Mouse (Mus musculus) embryonic facial prominence, embryonic 12.5 days (tissue): ENCODE measurements around the gene Fastkd2. TPM values are rescaled to one million over a fixed set of nuclear protein-coding genes. Genes with fewer than 3 reads are reported as not detected.

ENCODE experiments used
- ATAC-seq: fragments of 200-750 bp; cut with Nextera tagmentation; 2 replicates; pipeline ENCODE4 v1.8.0; 2017; ENCODE audit not compliant: insufficient number of reproducible peaks, insufficient read depth, low FRiP score, low TSS enrichment
- H3K27ac ChIP-seq: fragments of 300-500 bp; sonication (generic); 2 replicates; pipeline ENCODE4 v1.5.1; 2016; ENCODE audit warnings: mild to moderate bottlenecking
- H3K27me3 ChIP-seq: fragments of 300-500 bp; sonication (generic); 2 replicates; pipeline ENCODE4 v1.6.1; 2016; ENCODE audit warnings: mild to moderate bottlenecking, moderate library complexity
- H3K36me3 ChIP-seq: fragments of 300-500 bp; sonication (generic); 2 replicates; pipeline ENCODE4 v1.6.1; 2016; ENCODE audit warnings: mild to moderate bottlenecking
- H3K4me1 ChIP-seq: fragments of 300-500 bp; sonication (generic); 2 replicates; pipeline ENCODE4 v1.6.1; 2016
- H3K4me2 ChIP-seq: fragments of 300-500 bp; sonication (generic); replicated peaks from 2 replicates; pipeline ENCODE4 v1.6.1; 2016; ENCODE audit warnings: mild to moderate bottlenecking, moderate library complexity
- H3K4me3 ChIP-seq: fragments of 300-500 bp; sonication (generic); 2 replicates; pipeline ENCODE4 v1.5.1; 2016; ENCODE audit warnings: mild to moderate bottlenecking
- H3K9ac ChIP-seq: fragments of 300-500 bp; sonication (generic); 2 replicates; pipeline ENCODE4 v1.6.1; 2016; ENCODE audit warnings: mild to moderate bottlenecking, moderate library complexity
- H3K9me3 ChIP-seq: fragments of 300-500 bp; sonication (generic); 2 replicates; pipeline ENCODE4 v1.6.1; 2016; ENCODE audit warnings: mild to moderate bottlenecking, moderate library complexity
- WGBS: fragments of 180-500 bp; shearing (Covaris S2); methylation state at CpG from one replicate; pipeline ENCODE4 v1.1.7; 2016; 5-methylcytosine and 5-hydroxymethylcytosine counted together
- polyA plus RNA-seq: library from polyadenylated mRNA; unstranded; fragments of >200 nt; fragmentation: Nextera tagmentation; extraction: Ambion mirVana; gene quantifications from 2 replicates; pipeline ENCODE4 v1.2.1, GENCODE M21; 2016

Gene Fastkd2
- polyA plus RNA-seq, 1 experiment from 2014 or later = 64.8 TPM

GRCm38 (mm10) chr1:63769167-63769566 lies 38.8 kb downstream of the Fastkd2 start, which contains the start of gene 4933402D24Rik:
Gene 4933402D24Rik (minus strand): TSS chr1:63769267.
- 70% methylated on average over 5 of the region's 5 CpGs for WGBS
- no peaks in the 10 kb centered on the region for H3K36me3 ChIP-seq
- no peaks in the 10 kb centered on the region for H3K9me3 ChIP-seq
- H3K4me1 ChIP-seq = peaks cover 8% of the 10 kb centered on the region
- no peaks in the 10 kb centered on the region for H3K27me3 ChIP-seq
- H3K4me2 ChIP-seq = peak within 1 kb of the TSS; percentile 24; the same call in 1 of the 2 replicates
- H3K9ac ChIP-seq = no peak within 1 kb of the TSS
- ATAC-seq = no peak
- H3K4me3 ChIP-seq = no peak within 1 kb of the TSS
- peak within 1 kb of the TSS; percentile 79 for H3K27ac ChIP-seq

- Histone ChIP-seq H3K9me3 (no peaks in the 10 kb centered on the region), H3K9ac (no peak overlapping the region), H3K4me2 (no peak overlapping the region), H3K4me3 (no peak overlapping the region), H3K27me3 (no peaks in the 10 kb centered on the region), H3K36me3 (no peaks in the 10 kb centered on the region), H3K4me1 (peaks cover 8% of the 10 kb centered on the region), H3K27ac (no peak overlapping the region)
- WGBS = 88% methylated on average over 7 of the region's 7 CpGs
- no peak for ATAC-seq
Measured at GRCm38 (mm10) chr1:63770309-63770708, 39.9 kb downstream of the Fastkd2 start.

GRCm38 (mm10) chr1:63776396-63776795 lies 46.0 kb downstream of the Fastkd2 start:
- no peak for ATAC-seq
- no peaks in the 10 kb centered on the region for H3K27me3 ChIP-seq
- no peak overlapping the region for H3K4me3 ChIP-seq
- H3K9me3 ChIP-seq = no peaks in the 10 kb centered on the region
- WGBS = 56% methylated on average over 1 of the region's 1 CpGs
- no peak overlapping the region for H3K9ac ChIP-seq
- H3K27ac ChIP-seq = no peak overlapping the region
- peaks cover 6% of the 10 kb centered on the region; the same call in 1 of the 2 replicates for H3K4me1 ChIP-seq
- H3K36me3 ChIP-seq = no peaks in the 10 kb centered on the region
- H3K4me2 ChIP-seq = no peak overlapping the region

GRCm38 (mm10) chr1:63776902-63777630 lies 46.7 kb downstream of the Fastkd2 start:
- no peak overlapping the region for H3K4me2 ChIP-seq
- 26% methylated on average over 4 of the region's 4 CpGs for WGBS
- H3K9ac ChIP-seq = no peak overlapping the region
- H3K27ac ChIP-seq = no peak overlapping the region
- peaks cover 6% of the 10 kb centered on the region; the same call in 1 of the 2 replicates for H3K4me1 ChIP-seq
- no peaks in the 10 kb centered on the region for H3K9me3 ChIP-seq
- no peaks in the 10 kb centered on the region for H3K36me3 ChIP-seq
- no peak for ATAC-seq
- H3K4me3 ChIP-seq = no peak overlapping the region
- no peaks in the 10 kb centered on the region for H3K27me3 ChIP-seq

GRCm38 (mm10) chr1:63794326-63794725 lies 63.9 kb downstream of the Fastkd2 start:
- Histone ChIP-seq H3K4me1 (no peaks in the 10 kb centered on the region), H3K27me3 (no peaks in the 10 kb centered on the region), H3K36me3 (no peaks in the 10 kb centered on the region), H3K9ac (no peak overlapping the region), H3K27ac (no peak overlapping the region), H3K4me3 (no peak overlapping the region), H3K9me3 (no peaks in the 10 kb centered on the region), H3K4me2 (no peak overlapping the region)
- no peak for ATAC-seq

Other genes starting within 250 kb of the Fastkd2 start
- not detected in 2 replicates for gene Gm39653, start 114.6 kb upstream of the Fastkd2 start, polyA plus RNA-seq
- 0.19 TPM in 1 of 2 replicates, not detected in the other for gene Dytn, start 43.7 kb upstream of the Fastkd2 start, polyA plus RNA-seq
- gene Mdh1b, start 296 bp upstream of the Fastkd2 start, polyA plus RNA-seq = not detected in 2 replicates
- 0.12 and 0.13 TPM in 2 replicates for gene 4933402D24Rik, start 38.7 kb downstream of the Fastkd2 start, polyA plus RNA-seq